Mouse (Mus musculus) lung, adult 2 months (tissue): ENCODE data around the gene Cd164l2.

Experiments used
- CTCF ChIP-seq: fragments of 200-500 bp; IDR thresholded peaks from 2 replicates; pipeline ENCODE4 v1.5.1; 2011; ENCODE audit warnings: mild to moderate bottlenecking, low read length, control low read depth; ENCODE audit not compliant: insufficient read depth
- POLR2A ChIP-seq: fragments of 200-500 bp; IDR thresholded peaks from 2 replicates; pipeline ENCODE4 v1.6.1; 2011; ENCODE audit warnings: low read depth, mild to moderate bottlenecking, control low read depth, low read length, borderline replicate concordance; ENCODE audit errors: extremely low read depth

DNA sequence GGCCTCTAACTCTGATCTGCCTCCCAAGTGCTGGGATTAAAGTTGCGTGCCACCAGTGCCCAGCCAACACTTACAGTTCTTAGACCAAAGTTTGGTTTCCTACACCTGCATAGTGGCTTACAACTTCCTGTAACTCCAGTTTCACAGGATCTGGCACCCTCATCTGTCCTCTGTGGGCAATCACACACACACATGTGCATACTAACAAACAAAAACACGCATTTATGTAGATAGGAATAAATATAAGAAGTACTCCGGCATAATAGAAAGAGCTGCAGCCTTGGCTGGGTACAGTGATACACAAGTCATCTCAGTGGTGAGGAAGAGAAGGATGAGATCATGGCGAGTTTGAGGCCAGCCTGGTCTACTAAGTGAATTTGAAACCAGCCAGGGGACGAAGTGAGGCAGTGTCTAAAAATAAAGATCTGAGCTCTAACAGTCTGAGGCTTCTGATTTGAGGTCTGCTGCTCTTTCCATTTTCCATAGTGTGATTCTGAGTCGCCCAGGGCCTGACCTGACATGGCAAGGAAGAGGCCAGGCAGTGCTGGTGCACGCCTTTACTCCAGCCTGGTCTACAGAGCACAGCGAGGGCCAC lies 29.4 kb upstream of the Cd164l2 start:
- TF ChIP-seq POLR2A = no peak
- no peak for TF ChIP-seq CTCF
